Mouse (Mus musculus) small intestine, adult 2 months (tissue): ENCODE measurements around the gene Adk.

ENCODE experiments used
- CTCF ChIP-seq: fragments of 200-500 bp; IDR thresholded peaks from 2 replicates; pipeline ENCODE4 v1.5.1; 2012; ENCODE audit warnings: low read depth, mild to moderate bottlenecking, control low read depth, inconsistent platforms, low read length, moderate library complexity, mixed read lengths; ENCODE audit not compliant: insufficient replicate concordance, insufficient read length; ENCODE audit errors: extremely low read depth
- POLR2A ChIP-seq: fragments of 200-500 bp; IDR thresholded peaks from 2 replicates; pipeline ENCODE4 v1.6.1; 2012; ENCODE audit warnings: low read depth, mild to moderate bottlenecking, control low read depth, inconsistent platforms, low read length, moderate library complexity

DNA sequence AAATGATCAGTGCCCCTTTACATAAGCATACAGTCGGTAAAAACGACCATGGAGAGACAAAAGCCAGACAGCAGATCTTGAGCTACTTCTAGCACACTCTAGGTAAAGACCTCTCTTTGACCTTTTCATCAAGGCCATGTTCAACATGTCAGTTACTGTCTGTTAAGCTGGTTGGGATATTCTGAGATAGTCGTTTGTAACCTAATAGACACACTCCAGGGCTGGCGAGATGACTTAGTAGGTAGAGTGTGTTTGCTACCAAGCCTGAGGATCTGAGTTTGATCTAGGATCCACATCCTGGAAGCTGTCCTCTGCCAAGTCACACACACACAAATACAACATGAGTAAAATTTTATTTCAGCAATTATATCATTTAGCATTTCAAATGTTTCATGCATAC lies 12.8 kb upstream of the Adk start:
- TF ChIP-seq POLR2A (no peak), CTCF (no peak)
